Comparison of ENCODE assay signal across 8 mouse cellular contexts in the genomic region with DNA sequence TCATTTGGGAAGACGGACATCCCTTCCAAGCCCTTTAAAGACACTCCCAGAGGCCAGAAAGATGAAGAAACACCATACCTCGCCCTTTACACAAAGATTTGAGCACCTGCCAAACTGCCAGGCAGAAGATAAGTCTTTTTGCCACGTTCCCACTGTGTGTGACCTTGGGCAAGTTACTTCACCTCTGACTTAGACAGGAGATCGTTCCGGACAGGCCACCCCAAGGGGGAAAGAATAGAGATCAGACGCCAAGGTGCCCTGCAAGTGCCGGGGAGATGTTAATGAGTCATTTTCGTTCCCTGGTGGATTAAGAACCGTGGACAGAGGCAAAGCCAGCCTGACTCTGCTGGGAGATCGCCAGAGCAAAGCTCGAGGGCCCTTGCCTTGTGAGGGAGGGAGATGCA. TPM values are rescaled to one million over a fixed set of nuclear protein-coding genes. Genes with fewer than 3 reads are reported as not detected.
DNase-seq lines count a peak whose midpoint lies in the region; ATAC-seq and TF ChIP-seq lines count a peak whose summit lies in the region.

No protein-coding gene starts in this region.

- no peak overlapping the region for H3K27ac ChIP-seq in neural tube, embryonic 11.5 days (ENCODE audit: low read depth, low read length)
- no peak overlapping the region; the same call in 1 of the 2 replicates for H3K27ac ChIP-seq in heart, adult 2 months

- no peak for TF ChIP-seq POLR2A in heart, adult 2 months (IDR thresholded peaks at IDR 0.05; ENCODE audit: insufficient read depth, low read depth, low read length)

- intact Hi-C loops in heart, adult 2 months (cut with DNase I), result no loop called here

- ATAC-seq in neural tube, embryonic 11.5 days (ENCODE audit: insufficient read depth, low FRiP score, low TSS enrichment), result no peak
- no peak for ATAC-seq in CD4-positive, CD25-positive, alpha-beta regulatory T cell, adult 4 months

- H3K4me1 ChIP-seq in neural tube, embryonic 11.5 days (ENCODE audit: control insufficient read depth, insufficient read depth, low read length), result peaks cover 27% of the 10 kb centered on the region
- peaks cover 5% of the 10 kb centered on the region for H3K4me1 ChIP-seq in heart, adult 2 months (ENCODE audit: control insufficient read depth, insufficient read depth, low read length)

- no peak for DNase-seq in neural tube, embryonic 11.5 days (ENCODE audit: low spot score)
- DNase-seq in neural tube, embryonic 10.5 days (ENCODE audit: extremely low spot score, low spot score), result no peak
- DNase-seq in cerebellum, postnatal 14 days, result peak; percentile 65 to 72
- peak; percentile 48 to 49 for DNase-seq in heart, adult 2 months
- peak; percentile 41 for DNase-seq in kidney, adult 18-20 months
- peak; percentile 49 for DNase-seq in lung, postnatal 14 days
- DNase-seq in right cerebral cortex, postnatal 25 days, result no peak

- no peaks in the 10 kb centered on the region for H3K79me2 ChIP-seq in heart, adult 2 months (replicated peaks; ENCODE audit: control insufficient read depth, insufficient read depth, low read length)

- H3K9ac ChIP-seq in neural tube, embryonic 11.5 days (ENCODE audit: low read length), result peak overlapping the region; percentile 84; the same call in 1 of the 2 replicates
- no peak overlapping the region for H3K9ac ChIP-seq in heart, adult 2 months (ENCODE audit: low read depth, low read length)

- H3K9me3 ChIP-seq in neural tube, embryonic 11.5 days (ENCODE audit: control insufficient read depth, low read length), result no peaks in the 10 kb centered on the region

- H3K4me2 ChIP-seq in neural tube, embryonic 11.5 days (ENCODE audit: low read depth), result peak overlapping the region; percentile 91

- TF ChIP-seq CTCF in heart, adult 2 months (IDR thresholded peaks at IDR 0.05), result no peak

- H3K27me3 ChIP-seq in neural tube, embryonic 11.5 days (ENCODE audit: control insufficient read depth, insufficient read depth, low read length), result peaks cover 2% of the 10 kb centered on the region; the same call in 1 of the 2 replicates
- no peaks in the 10 kb centered on the region for H3K27me3 ChIP-seq in heart, adult 2 months (ENCODE audit: control insufficient read depth, insufficient read depth, low read length)

- peak overlapping the region; percentile 83 for H3K4me3 ChIP-seq in neural tube, embryonic 11.5 days (ENCODE audit: low read depth, low read length)
- H3K4me3 ChIP-seq in heart, adult 2 months, result no peak overlapping the region

- H3K36me3 ChIP-seq in neural tube, embryonic 11.5 days (ENCODE audit: control insufficient read depth, insufficient read depth, low read length), result no peaks in the 10 kb centered on the region; the same call in 1 of the 2 replicates
- H3K36me3 ChIP-seq in heart, adult 2 months (ENCODE audit: control insufficient read depth, insufficient read depth, low read length), result no peaks in the 10 kb centered on the region

- TF ChIP-seq EP300 in heart, adult 2 months (IDR thresholded peaks at IDR 0.05; ENCODE audit: insufficient read depth, low read depth, low read length), result no peak

- WGBS in neural tube, embryonic 11.5 days, result 3% methylated on average over 11 of the region's 11 CpGs
- 3% methylated on average over 11 of the region's 11 CpGs for WGBS in heart, adult 2 months

RNA-seq across cellular contexts. Expression of a gene that starts 0.7 kb away (rescaled TPM):
- 5.8 and 5.9 TPM in 2 replicates for polyA plus RNA-seq in neural tube, embryonic 11.5 days (2014; fragmentation: Nextera tagmentation; extraction: Ambion mirVana)
- total RNA-seq in heart, adult 2 months (2021), result 10 to 100 TPM; 12.1 to 12.2 TPM
- polyA plus RNA-seq in heart, adult 2 months (2012; rRNA removed), result 13.5 and 14.1 TPM in 2 replicates
- polyA plus RNA-seq in CD4-positive, CD25-positive, alpha-beta regulatory T cell, adult 4 months (2017; shearing (Covaris generic)), result under 1 TPM in 1 of 2 experiments, not detected in 1; 0.09 TPM

RNA-seq across cellular contexts. Expression of a gene that starts 35.7 kb away (rescaled TPM):
- polyA plus RNA-seq in neural tube, embryonic 11.5 days (2014; fragmentation: Nextera tagmentation; extraction: Ambion mirVana), result 85.3 and 86.7 TPM in 2 replicates
- total RNA-seq in heart, adult 2 months (2021), result 10 to 100 TPM; 71.7 to 80.8 TPM
- 22.1 and 43.5 TPM in 2 replicates for polyA plus RNA-seq in heart, adult 2 months (2012; rRNA removed)
- 10 to 100 TPM; 23.5 to 33.4 TPM for polyA plus RNA-seq in CD4-positive, CD25-positive, alpha-beta regulatory T cell, adult 4 months (2017; shearing (Covaris generic))

RNA-seq across cellular contexts. Expression of a gene that starts 36.9 kb away (rescaled TPM):
- 0.19 and 0.21 TPM in 2 replicates for polyA plus RNA-seq in neural tube, embryonic 11.5 days (2014; fragmentation: Nextera tagmentation; extraction: Ambion mirVana)
- not detected for total RNA-seq in heart, adult 2 months (2021)
- 0.15 and 0.45 TPM in 2 replicates for polyA plus RNA-seq in heart, adult 2 months (2012; rRNA removed)
- 1 to 10 TPM; 2.2 TPM for polyA plus RNA-seq in CD4-positive, CD25-positive, alpha-beta regulatory T cell, adult 4 months (2017; shearing (Covaris generic))

Comparison
In these comparisons a context has a peak if more than half of its experiments do, and no peak if none do; other contexts are left out.
1. DNase-seq: peak in cerebellum, postnatal 14 days (2 of 2), heart, adult 2 months (2 of 2), kidney, adult 18-20 months (single experiment) and lung, postnatal 14 days (single experiment); none in neural tube, embryonic 11.5 days (single experiment), neural tube, embryonic 10.5 days (single experiment) and right cerebral cortex, postnatal 25 days (single experiment).